Mouse (Mus musculus): Measurements from ENCODE around the gene Samd1.

Samd1 gene

DNA sequence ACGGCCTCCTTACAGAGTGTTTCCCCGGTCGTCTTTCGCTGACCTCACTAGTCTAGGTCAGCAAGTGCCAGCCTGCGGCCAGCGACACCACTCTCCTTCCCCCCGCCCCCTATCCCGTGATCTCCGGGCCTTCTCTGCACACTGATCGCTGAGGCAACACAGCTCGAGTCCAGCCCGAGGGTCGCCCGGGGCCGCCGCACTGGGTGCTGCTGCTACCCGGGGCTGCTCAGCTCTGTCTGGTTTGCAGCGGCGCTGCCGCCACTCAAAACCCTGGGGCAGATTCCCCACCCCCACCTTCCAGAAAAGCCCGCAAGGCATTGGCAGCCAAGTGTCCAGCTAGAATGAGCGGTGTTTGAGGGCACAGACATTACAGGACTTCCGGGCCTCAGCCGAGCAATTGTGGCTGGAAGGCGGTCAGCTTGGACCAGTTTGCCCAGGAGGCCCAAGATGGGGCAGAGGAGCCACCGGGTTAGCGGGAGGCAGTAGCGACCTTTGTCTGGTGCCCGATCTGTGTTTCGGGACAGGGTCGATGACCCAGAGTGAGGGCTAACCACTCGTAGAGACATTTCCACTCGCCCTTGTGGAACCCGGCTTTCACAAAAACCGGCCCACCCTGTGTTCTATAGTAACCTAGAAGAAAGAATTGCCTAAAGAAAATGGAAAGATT, 15.2 kb downstream of the Samd1 start:
- no peak for DNase-seq

DNA sequence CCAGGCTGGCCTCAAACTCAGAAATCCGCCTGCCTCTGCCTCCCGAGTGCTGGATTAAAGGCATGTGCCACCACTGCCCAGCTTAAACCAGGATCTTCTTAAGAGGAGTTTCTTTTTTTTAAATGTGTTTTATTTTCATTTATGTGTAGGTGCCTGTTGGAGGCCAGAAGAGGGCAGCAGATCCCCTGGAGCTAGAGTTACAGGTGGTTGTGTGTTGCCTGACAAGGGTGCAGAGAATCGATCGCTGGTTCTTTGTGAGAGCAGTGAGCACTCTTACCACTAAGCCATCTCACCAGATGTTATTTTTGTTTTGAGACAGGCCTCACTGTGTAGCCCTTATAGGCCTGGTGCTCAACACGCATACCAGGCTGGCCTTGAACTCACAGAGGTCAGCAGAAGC, 18.4 kb downstream of the Samd1 start:
- no peak for DNase-seq

DNA sequence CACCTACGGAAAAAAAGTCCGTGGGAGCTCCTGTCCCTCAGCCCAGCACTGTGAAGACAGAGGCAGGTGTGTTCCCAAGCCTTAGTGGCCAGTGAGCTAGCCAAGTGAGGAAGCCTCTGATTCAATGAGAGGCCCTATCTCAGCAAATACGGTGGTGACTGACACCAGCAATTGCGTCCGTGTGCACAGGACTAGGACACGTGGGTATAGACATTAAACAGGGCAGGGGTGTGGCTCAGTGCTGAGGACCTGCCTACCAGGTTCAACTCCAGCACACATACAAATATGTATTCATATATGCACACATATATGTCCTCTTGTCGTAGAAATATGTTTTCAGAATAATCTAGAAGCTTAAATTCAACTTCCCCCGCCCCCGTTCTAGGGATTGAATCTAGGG, 22.3 kb downstream of the Samd1 start:
- DNase-seq, result no peak

- no peak for DNase-seq
These were observed 23.6 kb downstream of the Samd1 start, which contains the start of gene Palm3 for GRCm38 (mm10) chr8:84021096-84021495. Gene Palm3, plus strand, starts transcription at chr8:84021471.

DNA sequence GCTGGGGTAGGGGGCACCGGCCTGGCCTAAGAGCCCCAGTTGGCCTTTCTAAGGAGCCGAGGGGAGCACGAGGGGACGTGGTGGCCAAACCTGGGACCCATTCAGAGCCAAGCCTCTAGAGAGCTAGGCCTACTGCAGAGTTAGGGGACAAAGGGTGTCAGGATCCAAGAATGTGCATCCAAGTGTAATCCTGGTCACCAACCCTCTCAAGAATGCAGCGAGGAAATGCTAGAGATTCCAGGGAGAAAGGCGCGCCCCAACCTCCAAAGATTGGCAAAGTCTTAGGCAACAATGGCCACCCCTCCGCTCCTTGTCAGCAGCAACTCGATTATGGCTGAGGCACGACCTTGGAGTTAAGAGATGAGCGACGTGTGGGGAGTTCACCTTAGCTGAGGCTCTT, 24.1 kb downstream of the Samd1 start:
- DNase-seq, result no peak

GRCm38 (mm10) chr8:84023085-84023484, 25.6 kb downstream of the Samd1 start:
- DNase-seq, result no peak

- no peak for DNase-seq
These were observed 26.2 kb downstream of the Samd1 start for GRCm38 (mm10) chr8:84023631-84024030.

GRCm38 (mm10) chr8:84024171-84024570, 26.7 kb downstream of the Samd1 start:
- no peak for DNase-seq

DNA sequence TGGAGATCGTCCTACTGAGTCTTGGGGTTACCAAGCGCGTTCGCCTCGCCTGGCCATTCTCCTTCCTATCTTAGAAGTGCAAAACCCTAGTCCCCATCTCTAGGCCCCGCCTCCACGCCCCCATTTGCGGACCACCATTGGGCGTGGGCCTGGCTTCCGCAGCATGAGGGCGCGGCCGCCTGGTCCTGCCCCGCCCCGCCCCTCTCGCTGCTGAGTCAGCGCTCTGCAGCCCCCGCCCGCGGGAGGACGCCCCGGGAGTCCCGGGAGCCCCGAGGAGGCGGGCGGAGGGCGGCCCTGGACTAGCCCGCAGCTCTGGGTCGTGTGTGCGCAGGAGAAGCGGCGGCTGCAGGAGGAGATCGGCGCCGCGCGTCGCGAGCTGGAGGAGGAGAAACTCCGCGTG, 28.4 kb downstream of the Samd1 start:
- no peak for DNase-seq

DNA sequence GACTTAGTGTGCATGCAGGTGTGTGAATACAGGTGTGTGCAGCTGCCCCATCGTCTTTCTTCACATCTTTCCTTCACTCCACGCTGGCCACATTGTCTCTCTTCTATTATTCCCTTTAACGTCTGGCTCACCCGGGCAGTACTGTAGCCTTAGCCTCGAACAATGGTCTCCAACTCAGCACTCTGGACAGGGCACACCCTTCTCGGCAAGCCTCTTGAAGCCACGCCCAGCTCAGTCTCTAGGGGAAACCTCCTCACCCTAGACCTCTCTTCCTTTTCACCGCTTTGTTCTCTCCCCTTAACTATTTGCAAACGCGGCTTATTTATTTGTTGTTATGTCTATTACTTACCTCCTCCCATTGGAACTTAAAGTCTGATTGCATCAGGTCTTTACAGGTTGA, 30.0 kb downstream of the Samd1 start:
- no peak for DNase-seq

- DNase-seq, result no peak
These were observed 31.8 kb downstream of the Samd1 start for GRCm38 (mm10) chr8:84029272-84029671.

DNA sequence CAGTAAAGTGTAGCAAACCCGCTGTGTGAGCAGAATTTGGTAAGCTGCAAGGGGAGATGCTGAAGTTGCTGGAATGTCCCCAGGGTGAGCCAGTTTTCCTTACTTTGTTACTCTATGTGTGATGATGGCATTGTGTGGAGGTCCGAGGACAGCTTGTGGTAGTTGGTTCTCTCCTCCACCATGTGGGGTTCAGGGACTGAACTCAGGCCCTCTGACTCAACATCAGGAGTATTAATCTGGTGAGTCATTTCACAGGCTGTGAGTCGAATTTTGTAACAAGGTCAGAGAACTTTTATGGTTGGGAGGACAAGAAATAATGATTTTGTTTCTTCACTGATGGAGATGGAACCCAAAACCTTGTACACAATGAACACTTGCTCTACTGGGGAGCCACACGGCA, 35.3 kb downstream of the Samd1 start:
- DNase-seq, result no peak

- DNase-seq, result no peak
These were observed 40.5 kb downstream of the Samd1 start for GRCm38 (mm10) chr8:84038015-84038414.

GRCm38 (mm10) chr8:84039050-84039449, 41.6 kb downstream of the Samd1 start:
- peak; percentile 52 for DNase-seq

DNA sequence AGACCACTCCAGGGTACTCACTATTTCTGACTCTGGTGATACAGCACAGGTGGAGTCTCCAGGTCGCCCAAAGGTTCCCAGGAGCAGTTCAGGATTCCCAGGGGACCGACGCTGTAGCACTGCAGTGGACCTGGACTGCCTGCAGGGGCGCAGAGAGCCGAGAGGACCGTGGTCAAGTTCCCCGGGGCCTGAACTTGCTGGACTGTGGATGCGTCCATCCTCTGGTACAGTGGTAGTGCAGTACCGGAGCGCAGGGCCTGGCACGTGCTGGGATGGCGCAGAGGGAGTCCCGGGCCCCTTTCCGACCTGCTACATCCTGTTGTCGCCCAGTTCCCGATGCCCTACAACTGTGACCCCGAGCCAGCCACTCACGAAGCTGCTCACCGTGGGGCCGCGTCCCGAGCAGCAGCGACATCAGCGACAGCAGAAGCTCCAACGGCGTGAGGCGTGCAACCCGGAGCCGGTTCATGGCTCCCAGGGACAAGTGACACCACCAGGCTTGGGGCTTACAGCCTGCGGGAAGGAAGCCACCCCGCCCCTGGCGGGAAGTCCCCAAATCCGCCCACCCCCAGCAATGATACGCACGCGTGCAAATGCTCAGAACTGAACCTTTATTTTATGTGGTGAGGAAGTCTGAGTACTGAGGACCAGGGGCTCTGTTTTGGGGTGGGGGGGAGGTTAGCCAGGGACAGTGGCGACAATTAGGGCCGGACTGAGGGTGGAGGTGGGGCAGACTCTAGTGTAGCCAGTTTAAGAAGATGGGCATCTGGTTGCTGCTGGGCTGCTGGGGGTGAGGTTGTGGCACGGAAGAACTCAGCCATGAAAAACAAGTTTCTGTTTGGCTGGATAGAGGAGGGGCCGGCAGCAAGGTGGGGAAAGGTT, 44.8 kb downstream of the Samd1 start, which contains the start of gene Il27ra:
Gene Il27ra, minus strand, starts transcription at position 524 of the 882 bp plus-strand sequence.
- DNase-seq, result no peak

DNA sequence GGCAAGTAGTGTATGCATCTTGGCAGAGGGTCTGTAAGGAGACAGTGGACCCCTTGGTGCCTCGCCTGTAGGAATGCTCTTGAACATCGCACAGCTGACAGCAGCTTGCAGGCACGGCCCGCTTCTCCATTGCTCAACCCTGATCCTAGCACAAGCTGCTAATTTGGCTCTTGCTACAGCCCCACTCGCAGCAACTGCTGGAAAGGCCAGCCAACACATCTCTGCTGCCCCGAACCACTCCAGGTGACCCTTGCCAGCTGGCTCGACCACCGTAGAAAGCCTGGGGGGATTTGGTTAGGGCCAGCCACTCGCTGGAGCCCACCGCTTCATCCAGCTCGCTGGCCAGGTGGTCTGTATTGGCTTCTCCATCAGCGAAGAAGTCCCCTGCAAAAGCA, 45.5 kb downstream of the Samd1 start:
- DNase-seq, result no peak

- no peak for DNase-seq
These were observed 46.6 kb downstream of the Samd1 start for GRCm38 (mm10) chr8:84044103-84044502.

- no peak for DNase-seq
These were observed 47.4 kb downstream of the Samd1 start, which contains the start of gene Rln3 for GRCm38 (mm10) chr8:84044900-84045299. Gene Rln3, minus strand, starts transcription at chr8:84045000.

- no peak for DNase-seq
These were observed 49.0 kb downstream of the Samd1 start for GRCm38 (mm10) chr8:84046505-84046904.

- DNase-seq, result no peak
These were observed 50.7 kb downstream of the Samd1 start for GRCm38 (mm10) chr8:84048171-84048570.
